Mouse (Mus musculus) bone marrow, adult 2 months (tissue): ENCODE results near the gene Hic1.

Experiments used
- CTCF ChIP-seq: fragments of 200-500 bp; IDR thresholded peaks from 2 replicates; pipeline ENCODE4 v1.5.1; 2011; ENCODE audit warnings: low read length, control low read depth; ENCODE audit not compliant: control insufficient read depth, insufficient read depth
- POLR2A ChIP-seq: fragments of 200-500 bp; IDR thresholded peaks from 2 replicates; pipeline ENCODE4 v1.6.1; 2011; ENCODE audit warnings: low read depth, mild to moderate bottlenecking, control low read depth, low read length, borderline replicate concordance; ENCODE audit not compliant: control insufficient read depth

DNA sequence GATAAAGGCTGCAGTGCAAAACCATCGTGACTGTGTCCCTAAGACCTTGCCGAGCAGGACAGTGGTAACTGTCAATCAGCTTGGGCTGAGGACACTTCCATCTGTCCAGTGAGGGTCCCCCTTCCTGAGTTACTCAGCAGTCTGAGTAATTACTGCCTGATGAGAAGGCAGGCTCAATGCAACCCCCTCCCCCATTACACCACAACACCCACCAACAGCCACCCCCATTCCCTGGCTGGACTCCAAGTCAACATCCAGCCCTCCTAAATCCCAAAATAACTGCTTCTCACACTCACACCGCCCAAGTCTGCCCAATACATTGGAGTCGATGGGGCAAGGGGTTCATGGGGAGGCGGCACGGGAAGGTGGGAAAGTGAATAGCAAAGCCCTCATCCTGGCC lies 22.5 kb upstream of the Hic1 start:
- TF ChIP-seq CTCF = no peak
- no peak for TF ChIP-seq POLR2A
